Mouse (Mus musculus) kidney, postnatal 25 days (tissue): ENCODE measurements around the gene Ablim2.

Source experiments
- DNase-seq, 2 experiments: peaks; one replicate each; pipeline ENCODE4 v3.0.0; 2021; ENCODE audit warnings: mixed read lengths in 2 of 2

Ablim2 gene

GRCm38 (mm10) chr5:35757639-35758001 lies at the start of gene Ablim2:
TSS of gene Ablim2 (plus strand) at chr5:35757880.
- peak; percentile 92 to 97 for DNase-seq

GRCm38 (mm10) chr5:35710481-35710880 lies 47.2 kb upstream of the Ablim2 start:
- peak in 1 of 2 experiments; percentile 54 for DNase-seq

GRCm38 (mm10) chr5:35710931-35711330 lies 46.7 kb upstream of the Ablim2 start:
- DNase-seq: no peak

- no peak for DNase-seq
Observed at GRCm38 (mm10) chr5:35712517-35712916, 45.2 kb upstream of the Ablim2 start.

GRCm38 (mm10) chr5:35713649-35714354 lies 43.9 kb upstream of the Ablim2 start:
- DNase-seq: peak; percentile 78 to 79

- no peak for DNase-seq
Observed at GRCm38 (mm10) chr5:35717455-35717854, 40.2 kb upstream of the Ablim2 start.

- peak; percentile 69 to 72 for DNase-seq
Observed at GRCm38 (mm10) chr5:35717946-35718345, 39.7 kb upstream of the Ablim2 start.

GRCm38 (mm10) chr5:35718817-35719216 lies 38.9 kb upstream of the Ablim2 start:
- DNase-seq: no peak

GRCm38 (mm10) chr5:35719343-35719742 lies 38.3 kb upstream of the Ablim2 start:
- DNase-seq: no peak

- peak; percentile 54 to 66 for DNase-seq
Observed at GRCm38 (mm10) chr5:35719880-35720279, 37.8 kb upstream of the Ablim2 start.

- DNase-seq: no peak
Observed at GRCm38 (mm10) chr5:35721933-35722332, 35.7 kb upstream of the Ablim2 start.

- peak in 1 of 2 experiments; percentile 60 for DNase-seq
Observed at GRCm38 (mm10) chr5:35722654-35723053, 35.0 kb upstream of the Ablim2 start.

- DNase-seq: no peak
Observed at GRCm38 (mm10) chr5:35723900-35724299, 33.8 kb upstream of the Ablim2 start.

GRCm38 (mm10) chr5:35725840-35726239 lies 31.8 kb upstream of the Ablim2 start:
- no peak for DNase-seq

GRCm38 (mm10) chr5:35727447-35727846 lies 30.2 kb upstream of the Ablim2 start:
- peak; percentile 51 to 66 for DNase-seq

- peak; percentile 26 to 63 for DNase-seq
Observed at GRCm38 (mm10) chr5:35728344-35728956, 29.2 kb upstream of the Ablim2 start.

GRCm38 (mm10) chr5:35728957-35729460 lies 28.7 kb upstream of the Ablim2 start:
- peak; percentile 95 to 99 for DNase-seq

GRCm38 (mm10) chr5:35729844-35730243 lies 27.8 kb upstream of the Ablim2 start:
- DNase-seq: peak; percentile 85 to 88

- no peak for DNase-seq
Observed at GRCm38 (mm10) chr5:35730552-35730951, 27.1 kb upstream of the Ablim2 start.

- DNase-seq: no peak
Observed at GRCm38 (mm10) chr5:35731006-35731405, 26.7 kb upstream of the Ablim2 start.

GRCm38 (mm10) chr5:35733523-35733922 lies 24.2 kb upstream of the Ablim2 start:
- DNase-seq: peak; percentile 69 to 80

GRCm38 (mm10) chr5:35737231-35737901 lies 20.3 kb upstream of the Ablim2 start:
- DNase-seq: peak; percentile 86 to 91

GRCm38 (mm10) chr5:35739005-35739404 lies 18.7 kb upstream of the Ablim2 start:
- peak; percentile 57 to 83 for DNase-seq
